Mouse (Mus musculus) small intestine, adult 2 months (tissue): ENCODE measurements at regions not wholly inside any gene's neighbourhood (a gene's known extent, or its start where the extent isn't known, plus 50 kb on each side); places are given as distances from the start of the nearest gene placed in this dataset.

Experiments
- H3K27ac ChIP-seq: fragments of 200-500 bp; 2 replicates; pipeline ENCODE4 v1.5.1; 2012; ENCODE audit warnings: low read depth, low read length, control low read depth, inconsistent platforms; ENCODE audit not compliant: insufficient read depth
- H3K27me3 ChIP-seq: fragments of 200-500 bp; 2 replicates; pipeline ENCODE4 v1.6.1; 2012; ENCODE audit warnings: mild to moderate bottlenecking, moderate library complexity, low read length, inconsistent platforms; ENCODE audit not compliant: control insufficient read depth, insufficient read depth
- H3K36me3 ChIP-seq: fragments of 200-500 bp; 2 replicates; pipeline ENCODE4 v1.6.1; 2012; ENCODE audit warnings: mild to moderate bottlenecking, low read length, control low read depth, inconsistent platforms; ENCODE audit not compliant: control insufficient read depth, insufficient read depth
- H3K4me1 ChIP-seq: fragments of 200-500 bp; 2 replicates; pipeline ENCODE4 v1.6.1; 2012; ENCODE audit warnings: low read length, inconsistent platforms, mixed read lengths; ENCODE audit not compliant: control insufficient read depth, insufficient read depth, insufficient read length
- H3K4me3 ChIP-seq: fragments of 200-500 bp; 2 replicates; pipeline ENCODE4 v1.5.1; 2012; ENCODE audit warnings: low read depth, mild to moderate bottlenecking, control low read depth, inconsistent platforms, low read length, moderate library complexity
- CTCF ChIP-seq: fragments of 200-500 bp; IDR thresholded peaks from 2 replicates; pipeline ENCODE4 v1.5.1; 2012; ENCODE audit warnings: low read depth, mild to moderate bottlenecking, control low read depth, inconsistent platforms, low read length, moderate library complexity, mixed read lengths; ENCODE audit not compliant: insufficient replicate concordance, insufficient read length; ENCODE audit errors: extremely low read depth
- POLR2A ChIP-seq: fragments of 200-500 bp; IDR thresholded peaks from 2 replicates; pipeline ENCODE4 v1.6.1; 2012; ENCODE audit warnings: low read depth, mild to moderate bottlenecking, control low read depth, inconsistent platforms, low read length, moderate library complexity
- WGBS: fragments of 180-500 bp; shearing (Covaris S2); methylation state at CpG from one replicate; pipeline ENCODE4 v1.1.7; 2018; 5-methylcytosine and 5-hydroxymethylcytosine counted together

- H3K4me3 ChIP-seq, result no peak overlapping the region
- no peaks in the 10 kb centered on the region for H3K36me3 ChIP-seq
- H3K4me1 ChIP-seq, result no peaks in the 10 kb centered on the region
- 38% methylated on average over 1 of the region's 1 CpGs for WGBS
- no peaks in the 10 kb centered on the region for H3K27me3 ChIP-seq
- TF ChIP-seq CTCF (no peak), POLR2A (no peak)
- H3K27ac ChIP-seq, result no peak overlapping the region
Observed at GRCm38 (mm10) chr6:133170548-133170947, 65.8 kb downstream of the Smim10l1 start.

DNA sequence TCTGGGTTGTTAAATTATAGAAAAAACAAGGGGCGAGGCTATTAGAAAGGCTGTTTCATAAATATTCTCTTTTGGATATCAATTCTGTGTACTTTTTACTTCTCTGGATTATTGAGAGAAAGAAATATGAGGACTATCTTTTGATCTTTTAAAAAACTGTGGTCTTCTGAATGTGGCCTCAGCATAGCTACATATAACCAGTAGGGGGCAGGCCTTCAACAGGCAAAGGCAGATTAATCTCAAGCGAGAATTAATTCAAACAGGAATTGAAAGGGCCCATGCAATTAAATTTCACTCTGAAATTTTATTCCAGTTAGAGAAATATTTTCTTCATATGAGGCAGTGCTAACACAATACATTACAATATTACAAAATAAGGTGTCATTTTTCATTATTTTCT lies 66.6 kb downstream of the Smim10l1 start:
- H3K36me3 ChIP-seq, result no peaks in the 10 kb centered on the region
- 51% methylated on average over 2 of the region's 2 CpGs for whole genome bisulfite sequencing
- no peaks in the 10 kb centered on the region for H3K4me1 ChIP-seq
- TF ChIP-seq POLR2A (no peak), CTCF (no peak)
- H3K27me3 ChIP-seq, result no peaks in the 10 kb centered on the region
- H3K4me3 ChIP-seq, result no peak overlapping the region
- H3K27ac ChIP-seq, result no peak overlapping the region

DNA sequence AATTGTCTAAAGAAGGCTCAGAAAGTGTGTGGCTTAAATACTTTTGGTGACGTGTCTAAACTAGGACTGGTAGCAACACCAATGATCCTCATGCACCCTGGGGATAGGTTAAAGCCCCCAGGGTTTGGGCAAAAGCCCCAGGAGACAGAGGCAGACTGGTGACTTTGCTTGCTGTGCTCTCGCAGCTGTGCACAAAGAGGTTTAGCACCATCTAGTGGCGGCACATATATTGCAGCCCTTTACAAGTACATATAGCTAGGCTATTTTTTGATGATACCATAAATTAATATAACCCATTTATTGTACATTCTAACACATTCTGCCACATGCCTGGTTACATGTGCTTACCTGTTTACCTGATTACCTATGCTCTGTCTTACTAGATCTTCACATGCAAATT lies 85.8 kb upstream of the 5530400C23Rik start:
- TF ChIP-seq CTCF (peak; percentile 60; the same call in 1 of the 2 replicates), POLR2A (no peak)
- Histone ChIP-seq H3K36me3 (no peaks in the 10 kb centered on the region), H3K4me1 (no peaks in the 10 kb centered on the region), H3K27me3 (no peaks in the 10 kb centered on the region), H3K27ac (no peak overlapping the region), H3K4me3 (no peak overlapping the region)
- WGBS, result 4% methylated on average over 3 of the region's 3 CpGs
